Mouse (Mus musculus): ENCODE measurements around the gene Eif4b. TPM values are rescaled to one million over a fixed set of nuclear protein-coding genes. Genes with fewer than 3 reads are reported as not detected.

Gene Eif4b
- polyA plus RNA-seq, 1 experiment = 99.3 TPM

GRCm38 (mm10) chr15:102119121-102119830, 45.7 kb downstream of the Eif4b start:
- 97% methylated on average over 8 of the region's 8 CpGs for WGBS
- DNase-seq = no peak
- no peak overlapping the region for H3K27ac ChIP-seq (ENCODE audit: control insufficient read depth, insufficient read depth, low read length)
- peaks cover 11% of the 10 kb centered on the region; the same call in 1 of the 2 replicates for H3K4me1 ChIP-seq (replicated peaks; ENCODE audit: control insufficient read depth, insufficient read depth, low read length)
- no peak for TF ChIP-seq CTCF (IDR thresholded peaks at IDR 0.05; ENCODE audit: borderline replicate concordance, control insufficient read depth, extremely low read depth, insufficient read depth, low read length, poor library complexity)
- TF ChIP-seq POLR2A (IDR thresholded peaks at IDR 0.05; ENCODE audit: control insufficient read depth, extremely low read depth, insufficient read depth, low read length, poor library complexity) = no peak
- H3K4me3 ChIP-seq (ENCODE audit: control insufficient read depth, insufficient read depth, low read length) = no peak overlapping the region
- peaks cover 37% of the 10 kb centered on the region for H3K36me3 ChIP-seq (ENCODE audit: control insufficient read depth, insufficient read depth, low read length)
- no peaks in the 10 kb centered on the region for H3K27me3 ChIP-seq (ENCODE audit: control insufficient read depth, insufficient read depth, low read length)

DNA sequence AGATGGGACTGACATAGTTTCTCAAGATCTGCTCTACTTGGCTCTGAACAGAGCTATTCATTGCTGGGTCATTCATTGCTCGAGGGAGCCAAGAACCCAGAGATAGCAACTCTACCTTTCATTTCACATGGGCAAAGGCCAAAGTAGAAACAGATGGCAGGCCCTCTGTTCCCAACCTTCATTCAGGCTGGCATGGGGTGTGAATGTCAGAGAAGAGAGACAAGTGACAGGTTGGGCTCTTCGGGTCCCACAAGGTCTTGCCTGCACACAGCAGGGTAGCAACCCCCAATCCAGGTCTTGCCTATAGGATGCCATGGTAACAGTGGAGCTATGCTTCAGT, 46.2 kb downstream of the Eif4b start:
- no peak overlapping the region for H3K4me3 ChIP-seq (ENCODE audit: control insufficient read depth, insufficient read depth, low read length)
- H3K27me3 ChIP-seq (ENCODE audit: control insufficient read depth, insufficient read depth, low read length) = no peaks in the 10 kb centered on the region
- no peak overlapping the region for H3K27ac ChIP-seq (ENCODE audit: control insufficient read depth, insufficient read depth, low read length)
- peaks cover 42% of the 10 kb centered on the region for H3K36me3 ChIP-seq (ENCODE audit: control insufficient read depth, insufficient read depth, low read length)
- 98% methylated on average over 2 of the region's 2 CpGs for WGBS
- peaks cover 11% of the 10 kb centered on the region; the same call in 1 of the 2 replicates for H3K4me1 ChIP-seq (replicated peaks; ENCODE audit: control insufficient read depth, insufficient read depth, low read length)
- no peak for TF ChIP-seq CTCF (IDR thresholded peaks at IDR 0.05; ENCODE audit: borderline replicate concordance, control insufficient read depth, extremely low read depth, insufficient read depth, low read length, poor library complexity)
- TF ChIP-seq POLR2A (IDR thresholded peaks at IDR 0.05; ENCODE audit: control insufficient read depth, extremely low read depth, insufficient read depth, low read length, poor library complexity) = no peak
- DNase-seq = no peak

GRCm38 (mm10) chr15:102120530-102120929, 47.0 kb downstream of the Eif4b start:
- H3K27me3 ChIP-seq (ENCODE audit: control insufficient read depth, insufficient read depth, low read length) = no peaks in the 10 kb centered on the region
- H3K4me3 ChIP-seq (ENCODE audit: control insufficient read depth, insufficient read depth, low read length) = no peak overlapping the region
- TF ChIP-seq POLR2A (IDR thresholded peaks at IDR 0.05; ENCODE audit: control insufficient read depth, extremely low read depth, insufficient read depth, low read length, poor library complexity) (no peak), CTCF (IDR thresholded peaks at IDR 0.05; ENCODE audit: borderline replicate concordance, control insufficient read depth, extremely low read depth, insufficient read depth, low read length, poor library complexity) (no peak)
- no peak for DNase-seq
- 96% methylated on average over 5 of the region's 5 CpGs for WGBS
- H3K27ac ChIP-seq (ENCODE audit: control insufficient read depth, insufficient read depth, low read length) = no peak overlapping the region
- peaks cover 11% of the 10 kb centered on the region; the same call in 1 of the 2 replicates for H3K4me1 ChIP-seq (replicated peaks; ENCODE audit: control insufficient read depth, insufficient read depth, low read length)
- H3K36me3 ChIP-seq (ENCODE audit: control insufficient read depth, insufficient read depth, low read length) = peaks cover 47% of the 10 kb centered on the region

GRCm38 (mm10) chr15:102126303-102126702, 52.7 kb downstream of the Eif4b start:
- H3K27ac ChIP-seq (ENCODE audit: control insufficient read depth, insufficient read depth, low read length) = no peak overlapping the region
- H3K27me3 ChIP-seq (ENCODE audit: control insufficient read depth, insufficient read depth, low read length) = no peaks in the 10 kb centered on the region
- no peak for DNase-seq
- WGBS = 78% methylated on average over 2 of the region's 2 CpGs
- H3K36me3 ChIP-seq (ENCODE audit: control insufficient read depth, insufficient read depth, low read length) = peaks cover 42% of the 10 kb centered on the region
- no peaks in the 10 kb centered on the region for H3K4me1 ChIP-seq (replicated peaks; ENCODE audit: control insufficient read depth, insufficient read depth, low read length)
- no peak overlapping the region for H3K4me3 ChIP-seq (ENCODE audit: control insufficient read depth, insufficient read depth, low read length)
- TF ChIP-seq CTCF (IDR thresholded peaks at IDR 0.05; ENCODE audit: borderline replicate concordance, control insufficient read depth, extremely low read depth, insufficient read depth, low read length, poor library complexity) = no peak
- no peak for TF ChIP-seq POLR2A (IDR thresholded peaks at IDR 0.05; ENCODE audit: control insufficient read depth, extremely low read depth, insufficient read depth, low read length, poor library complexity)

DNA sequence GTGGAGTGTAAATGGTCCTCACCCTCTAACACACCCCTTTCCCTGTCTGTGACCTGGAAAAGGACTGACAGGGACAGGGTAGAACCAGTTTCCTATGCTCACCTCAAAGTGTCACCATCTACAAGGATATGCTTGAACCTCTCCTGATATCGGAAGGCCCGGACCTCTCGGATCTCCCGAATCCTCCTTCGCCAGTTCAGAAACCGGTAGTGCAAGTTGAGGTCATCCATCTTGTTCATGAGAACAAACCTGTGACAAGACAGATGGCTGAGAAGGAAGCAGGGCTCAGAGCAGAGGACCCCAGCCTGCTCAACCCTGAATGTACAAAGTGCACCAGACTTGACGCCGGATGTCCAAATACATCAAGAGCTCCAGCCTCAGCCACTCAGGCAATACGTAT, 59.7 kb downstream of the Eif4b start:
- Histone ChIP-seq H3K4me3 (ENCODE audit: control insufficient read depth, insufficient read depth, low read length) (no peak overlapping the region), H3K36me3 (ENCODE audit: control insufficient read depth, insufficient read depth, low read length) (peaks cover 36% of the 10 kb centered on the region), H3K27ac (ENCODE audit: control insufficient read depth, insufficient read depth, low read length) (no peak overlapping the region), H3K27me3 (ENCODE audit: control insufficient read depth, insufficient read depth, low read length) (no peaks in the 10 kb centered on the region), H3K4me1 (replicated peaks; ENCODE audit: control insufficient read depth, insufficient read depth, low read length) (peaks cover 11% of the 10 kb centered on the region)
- DNase-seq = no peak
- TF ChIP-seq POLR2A (IDR thresholded peaks at IDR 0.05; ENCODE audit: control insufficient read depth, extremely low read depth, insufficient read depth, low read length, poor library complexity) (no peak), CTCF (IDR thresholded peaks at IDR 0.05; ENCODE audit: borderline replicate concordance, control insufficient read depth, extremely low read depth, insufficient read depth, low read length, poor library complexity) (no peak)
- 92% methylated on average over 9 of the region's 9 CpGs for WGBS

- Histone ChIP-seq H3K27ac (ENCODE audit: control insufficient read depth, insufficient read depth, low read length) (no peak overlapping the region), H3K36me3 (ENCODE audit: control insufficient read depth, insufficient read depth, low read length) (peaks cover 23% of the 10 kb centered on the region), H3K27me3 (ENCODE audit: control insufficient read depth, insufficient read depth, low read length) (no peaks in the 10 kb centered on the region), H3K4me3 (ENCODE audit: control insufficient read depth, insufficient read depth, low read length) (no peak overlapping the region), H3K4me1 (replicated peaks; ENCODE audit: control insufficient read depth, insufficient read depth, low read length) (peaks cover 11% of the 10 kb centered on the region)
- TF ChIP-seq CTCF (IDR thresholded peaks at IDR 0.05; ENCODE audit: borderline replicate concordance, control insufficient read depth, extremely low read depth, insufficient read depth, low read length, poor library complexity) (no peak), POLR2A (IDR thresholded peaks at IDR 0.05; ENCODE audit: control insufficient read depth, extremely low read depth, insufficient read depth, low read length, poor library complexity) (no peak)
- WGBS = 90% methylated on average over 2 of the region's 2 CpGs
- no peak for DNase-seq
Observed at GRCm38 (mm10) chr15:102134709-102135108, 61.1 kb downstream of the Eif4b start.

All from thymus, adult 2 months (tissue).